Mouse (Mus musculus): ENCODE results near the gene Ears2.
A peak's percentile ranks its signal among the peaks of the same experiment; 100 is the strongest.
"Not testable (repeated sequence)": the region's sequence is repeated elsewhere in the genome, so short reads cannot be mapped to it uniquely, and the experiment has no call there.

The Ears2 gene

DNA sequence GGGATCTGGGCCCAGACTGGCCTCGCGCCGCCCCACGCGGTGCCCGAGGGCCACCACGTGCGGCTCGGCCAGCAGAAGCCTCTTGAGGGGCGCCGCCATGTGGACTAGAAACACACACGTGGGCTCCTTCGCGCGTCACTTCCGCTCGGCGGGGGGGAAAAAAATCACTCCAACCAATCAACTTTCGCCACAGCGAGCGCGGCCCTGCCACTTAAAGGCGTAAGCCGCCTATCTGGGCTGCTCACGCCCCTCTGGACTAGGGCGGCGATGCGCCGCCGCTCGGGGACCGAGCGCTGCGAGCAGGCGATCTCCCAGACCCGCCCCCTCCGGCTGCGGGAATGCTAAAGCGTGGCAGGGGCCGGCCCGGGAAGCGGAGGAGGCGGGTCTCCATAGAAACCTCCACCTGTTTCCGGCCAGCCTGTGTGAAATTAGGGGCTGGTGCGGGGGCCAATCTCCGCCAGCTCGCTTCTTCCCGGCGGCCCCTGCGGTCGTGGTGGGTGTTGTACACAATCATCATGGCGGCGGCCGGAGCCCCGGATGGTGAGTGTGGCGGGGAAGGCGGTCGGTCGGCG, at the start of gene Ears2, which contains the start of gene Ubfd1:
Ears2 (minus strand) TSS at position 319 of the 572 bp plus-strand sequence.
Ubfd1 (plus strand) TSS at position 231 of the 572 bp plus-strand sequence.
- DNase-seq (ENCODE audit: low read depth in 2 of 2, low spot score in 2 of 2), result peak; percentile 89 to 96

DNA sequence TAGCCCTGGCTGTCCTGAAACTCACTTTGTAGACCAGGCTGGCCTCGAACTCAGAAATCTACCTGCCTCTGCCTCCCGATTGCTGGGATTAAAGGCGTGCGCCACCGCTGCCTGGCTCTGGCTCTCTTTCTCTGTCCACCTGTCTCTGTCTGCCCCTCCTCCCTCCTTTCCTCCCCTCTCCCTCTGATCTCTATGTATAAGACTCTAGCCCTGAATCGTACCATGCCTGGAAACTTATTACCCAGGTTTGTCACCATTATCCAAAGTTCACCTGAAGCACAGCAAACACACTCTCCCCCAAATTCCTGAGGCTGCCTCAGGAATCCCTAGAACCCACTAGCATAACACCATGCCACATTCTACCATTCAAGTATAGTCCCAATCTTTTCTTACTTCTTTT, 41.1 kb upstream of the Ears2 start:
- DNase-seq (ENCODE audit: low read depth in 2 of 2, low spot score in 2 of 2), result no peak

DNA sequence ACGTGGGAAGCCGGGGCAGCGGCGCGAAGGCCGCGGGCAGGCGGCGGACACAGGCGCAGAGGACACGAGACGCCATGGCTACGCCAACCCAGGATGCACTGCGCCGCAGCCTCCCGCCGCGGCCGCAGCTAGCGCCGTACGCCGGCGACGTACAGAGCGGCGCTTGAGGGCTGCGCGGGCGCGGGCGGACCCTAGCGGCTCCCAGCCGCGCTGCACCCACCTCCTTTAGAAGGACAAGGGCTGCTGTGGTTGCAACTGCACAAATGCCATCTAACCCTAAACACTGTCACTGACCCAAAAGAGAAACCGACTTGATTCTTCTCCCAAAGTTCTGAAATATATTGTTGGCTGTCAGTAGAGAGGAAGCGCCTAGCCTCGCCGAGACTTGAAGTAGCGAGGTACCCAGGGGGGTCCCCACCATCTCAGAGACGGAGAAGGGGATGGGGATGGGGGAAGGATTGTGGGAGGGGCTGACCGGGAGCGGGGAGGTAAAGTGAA, 34.7 kb upstream of the Ears2 start, which contains the start of gene Ndufab1:
Ndufab1 (minus strand) TSS at position 140 of the 498 bp plus-strand sequence.
- DNase-seq (ENCODE audit: low read depth in 2 of 2, low spot score in 2 of 2), result peak; percentile 69 to 71

DNA sequence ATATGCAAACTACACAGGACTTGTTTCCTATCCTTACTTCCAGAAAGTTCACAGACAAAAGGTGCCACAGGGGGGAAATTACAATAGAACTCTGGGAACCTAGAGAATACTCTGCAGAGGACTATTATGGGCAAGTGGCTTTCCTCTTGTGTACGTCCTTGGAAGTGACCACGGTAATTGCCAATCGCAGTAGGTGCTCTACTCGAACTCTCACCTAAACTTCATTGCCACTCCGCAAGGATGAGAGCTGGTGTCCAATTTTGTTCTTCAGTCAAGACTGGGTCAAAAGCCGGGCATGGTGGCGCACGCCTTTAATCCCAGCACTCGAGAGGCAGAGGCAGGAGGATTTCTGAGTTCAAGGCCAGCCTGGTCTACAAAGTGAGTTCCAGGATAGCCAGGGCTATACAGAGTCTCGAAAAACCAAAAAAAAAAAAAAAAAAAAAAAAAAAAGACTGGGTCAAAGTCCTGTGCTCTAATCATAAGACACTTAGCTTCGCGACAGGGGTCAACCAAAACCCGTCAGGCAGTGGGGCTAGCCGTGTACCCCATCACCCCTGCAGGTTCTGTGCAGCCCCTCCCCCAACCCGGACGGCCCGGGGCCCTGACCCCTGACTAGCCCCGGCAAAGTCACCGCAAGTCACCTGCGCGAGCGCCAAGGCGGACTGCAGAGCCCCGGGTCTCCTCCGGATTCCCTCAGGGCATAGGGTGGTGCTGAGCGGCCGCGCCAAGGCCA, 34.1 kb upstream of the Ears2 start:
- DNase-seq (ENCODE audit: low read depth in 2 of 2, low spot score in 2 of 2), result not testable (repeated sequence)

DNA sequence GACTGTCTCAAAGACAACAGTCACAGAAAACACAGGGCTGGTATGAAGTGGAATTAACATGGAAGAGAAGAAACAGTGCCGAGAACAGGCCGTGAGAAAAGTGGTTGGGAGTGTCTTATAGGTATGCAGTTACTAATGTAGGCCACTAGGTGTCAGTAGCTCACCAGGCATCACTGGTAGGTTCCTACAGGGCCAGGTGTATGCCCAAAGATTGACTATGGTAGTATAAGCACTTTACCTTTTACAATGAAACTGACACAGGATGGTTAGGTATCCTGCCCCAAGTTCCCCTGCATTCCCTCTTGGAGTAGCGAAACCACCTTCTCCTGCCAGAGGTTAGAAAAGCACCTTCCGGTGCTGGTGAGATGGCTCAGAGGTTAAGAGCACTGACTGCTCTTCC, 32.2 kb upstream of the Ears2 start:
- peak; percentile 50 to 54 for DNase-seq (ENCODE audit: low read depth in 2 of 2, low spot score in 2 of 2)

DNA sequence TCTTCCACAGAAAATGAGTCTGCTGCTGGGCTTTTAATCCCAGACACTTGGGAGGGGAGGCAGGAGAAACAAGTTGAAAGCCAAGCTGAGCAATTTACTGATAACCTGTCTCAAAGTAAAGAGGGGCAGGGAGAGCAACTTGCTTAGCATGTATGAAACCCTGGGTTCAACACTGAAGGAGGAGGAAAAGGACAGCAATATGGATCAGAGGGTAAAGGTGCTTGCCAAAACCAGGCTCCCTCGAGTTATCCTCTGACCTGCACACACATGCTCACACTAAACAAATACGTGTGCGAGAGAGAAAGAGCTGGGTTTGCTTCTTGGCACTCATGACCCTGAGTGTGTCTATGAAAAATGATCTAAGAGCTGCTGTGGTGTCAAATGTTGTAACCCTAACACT, 30.9 kb upstream of the Ears2 start:
- DNase-seq (ENCODE audit: low read depth in 2 of 2, low spot score in 2 of 2), result no peak

DNA sequence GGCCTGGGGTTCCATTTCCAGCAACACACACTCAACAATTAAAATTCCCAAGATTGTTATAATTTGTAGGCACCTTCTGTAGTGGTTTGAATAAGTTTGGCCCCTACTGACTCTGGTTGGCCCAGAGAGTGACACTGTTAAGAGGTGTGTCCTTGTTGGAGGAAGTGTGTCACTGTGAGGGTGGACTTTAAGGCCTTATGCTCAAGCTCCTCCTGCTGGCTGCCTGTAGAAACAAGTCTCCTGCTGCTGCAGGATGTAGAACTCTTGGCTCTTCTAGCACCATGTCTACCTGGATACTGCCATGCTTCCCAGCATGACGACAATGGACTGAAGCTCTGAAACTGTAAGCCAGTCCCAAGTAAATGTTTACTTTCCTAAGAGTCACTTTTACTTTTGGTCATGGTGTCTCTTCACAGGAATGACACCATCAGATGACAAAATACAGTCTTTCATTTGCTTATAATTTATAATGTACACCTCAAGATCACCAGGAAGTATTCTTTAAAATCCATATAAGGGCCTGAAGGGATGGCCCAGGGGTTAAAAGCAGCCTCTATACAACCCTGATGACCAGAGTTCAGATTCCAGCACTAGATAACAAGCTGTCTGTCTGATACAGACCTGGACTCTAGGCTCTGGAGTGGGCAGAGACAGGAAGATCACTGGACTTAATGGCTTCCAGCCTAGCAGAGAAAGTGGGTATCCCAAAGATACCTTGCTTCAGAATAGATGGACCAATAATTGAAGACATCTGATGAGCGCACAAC, 27.7 kb upstream of the Ears2 start:
- DNase-seq (ENCODE audit: low read depth in 2 of 2, low spot score in 2 of 2), result no peak

DNA sequence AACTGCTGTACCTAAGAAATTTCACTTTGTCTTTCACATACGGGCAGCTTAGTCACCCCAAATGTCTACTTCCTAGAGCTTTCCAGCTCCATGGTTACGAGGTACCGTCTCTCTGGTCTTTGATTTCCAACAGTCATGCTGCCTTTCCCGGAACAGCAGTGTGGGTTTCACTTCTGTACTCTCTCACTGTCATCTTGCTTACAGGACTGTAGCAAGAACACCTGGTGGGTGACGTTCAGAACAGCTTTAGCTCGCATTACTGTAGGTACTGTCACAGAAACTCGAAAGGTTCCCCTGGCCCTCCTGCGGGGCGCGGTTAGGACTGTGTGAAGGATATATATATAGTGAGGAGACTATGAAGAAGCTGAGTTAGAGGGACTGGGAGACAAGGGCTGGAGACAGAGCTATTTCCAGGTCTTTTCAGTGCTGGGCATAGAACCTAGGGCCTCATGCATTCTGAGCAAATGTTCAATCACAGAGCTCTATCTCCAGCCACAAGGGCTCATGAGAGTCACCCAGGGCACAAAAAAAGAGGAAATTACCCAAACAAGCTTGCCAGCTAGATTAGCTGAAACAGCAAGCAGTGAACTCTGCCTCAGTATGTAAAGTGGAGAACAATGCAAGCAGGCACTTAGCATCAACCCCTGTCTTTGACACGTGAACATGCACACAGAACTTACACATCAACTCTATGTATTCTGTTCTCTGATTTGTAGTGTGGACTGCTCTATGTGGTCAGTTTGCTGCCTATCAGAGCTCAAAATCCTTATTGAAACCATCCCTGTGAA, 20.3 kb upstream of the Ears2 start:
- DNase-seq (ENCODE audit: low read depth in 2 of 2, low spot score in 2 of 2), result no peak

DNA sequence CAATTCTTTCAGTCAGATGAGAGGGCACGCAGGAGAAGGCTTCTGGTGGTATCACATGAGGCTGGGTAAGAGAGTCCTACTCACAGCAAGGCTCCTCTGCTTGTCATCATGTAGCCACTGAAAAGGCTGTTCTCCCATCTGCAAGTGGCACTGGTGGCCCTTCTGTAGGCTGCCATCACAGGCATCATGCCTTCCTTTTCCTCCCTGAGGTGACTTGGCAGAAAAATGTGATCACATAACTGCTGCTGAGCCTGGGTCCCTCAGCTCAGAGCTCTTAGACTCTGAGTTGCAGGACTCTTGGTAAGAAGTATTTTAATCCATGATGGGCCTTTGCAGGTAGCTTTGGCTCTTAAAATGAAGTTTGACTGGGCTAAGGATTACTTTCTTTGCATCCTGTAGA, 14.0 kb upstream of the Ears2 start:
- no peak for DNase-seq (ENCODE audit: low read depth in 2 of 2, low spot score in 2 of 2)

DNA sequence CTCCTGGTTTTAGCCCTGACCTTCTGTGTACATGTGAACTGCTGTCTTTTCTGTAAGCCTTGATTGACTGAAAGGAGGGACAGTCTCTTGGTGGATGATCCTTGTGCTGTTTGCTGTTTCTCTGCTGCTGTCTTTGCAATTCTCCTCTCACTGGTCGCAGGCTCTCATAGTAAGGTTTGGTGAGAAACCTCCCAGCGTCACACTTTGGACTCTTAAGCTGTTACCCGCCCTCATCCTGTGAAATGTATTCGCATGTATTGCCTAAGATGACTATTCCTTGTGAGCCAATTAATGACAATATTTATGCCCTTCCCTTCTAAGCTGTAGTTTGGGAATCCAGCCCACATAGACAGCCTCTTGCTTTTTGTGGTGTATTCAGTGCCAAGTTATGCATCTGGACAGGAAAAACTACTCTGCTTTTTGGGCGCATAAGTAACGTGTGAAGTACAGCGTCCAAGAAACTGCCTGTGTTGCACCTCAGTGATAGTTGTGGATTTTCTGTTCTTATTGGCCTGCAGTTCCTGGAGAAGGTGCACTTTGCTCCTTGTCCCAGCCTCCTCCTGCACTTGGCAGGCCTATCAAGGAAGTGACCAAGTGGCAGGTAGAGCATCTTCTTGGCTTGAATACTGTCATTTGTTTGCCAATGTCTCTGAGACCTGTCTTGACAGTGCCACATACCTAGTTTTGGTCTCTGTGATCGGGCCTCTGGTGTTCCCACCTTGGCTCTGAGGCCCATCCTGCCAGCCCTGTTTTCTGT, 12.9 kb upstream of the Ears2 start:
- no peak for DNase-seq (ENCODE audit: low read depth in 2 of 2, low spot score in 2 of 2)

DNA sequence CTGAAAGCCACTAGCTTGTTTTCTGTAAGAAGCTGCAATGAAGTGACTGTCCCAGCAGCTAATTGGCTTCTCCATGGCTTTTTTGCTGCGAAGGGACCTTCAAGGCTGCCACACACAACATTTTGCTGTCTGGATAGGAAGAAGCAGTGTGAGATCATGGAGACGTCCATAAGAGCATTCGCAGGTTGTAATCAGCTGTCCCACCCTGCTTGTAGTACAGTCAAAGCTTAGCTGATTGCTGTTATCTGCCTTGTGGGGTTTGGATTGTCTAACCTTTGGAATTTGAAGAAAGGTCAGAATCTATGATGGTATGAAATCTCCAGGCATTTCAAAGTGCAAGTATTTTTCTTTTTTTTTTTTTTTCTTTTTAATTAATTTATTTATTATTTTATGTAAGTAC, 7.3 kb upstream of the Ears2 start:
- DNase-seq (ENCODE audit: low read depth in 2 of 2, low spot score in 2 of 2), result no peak

DNA sequence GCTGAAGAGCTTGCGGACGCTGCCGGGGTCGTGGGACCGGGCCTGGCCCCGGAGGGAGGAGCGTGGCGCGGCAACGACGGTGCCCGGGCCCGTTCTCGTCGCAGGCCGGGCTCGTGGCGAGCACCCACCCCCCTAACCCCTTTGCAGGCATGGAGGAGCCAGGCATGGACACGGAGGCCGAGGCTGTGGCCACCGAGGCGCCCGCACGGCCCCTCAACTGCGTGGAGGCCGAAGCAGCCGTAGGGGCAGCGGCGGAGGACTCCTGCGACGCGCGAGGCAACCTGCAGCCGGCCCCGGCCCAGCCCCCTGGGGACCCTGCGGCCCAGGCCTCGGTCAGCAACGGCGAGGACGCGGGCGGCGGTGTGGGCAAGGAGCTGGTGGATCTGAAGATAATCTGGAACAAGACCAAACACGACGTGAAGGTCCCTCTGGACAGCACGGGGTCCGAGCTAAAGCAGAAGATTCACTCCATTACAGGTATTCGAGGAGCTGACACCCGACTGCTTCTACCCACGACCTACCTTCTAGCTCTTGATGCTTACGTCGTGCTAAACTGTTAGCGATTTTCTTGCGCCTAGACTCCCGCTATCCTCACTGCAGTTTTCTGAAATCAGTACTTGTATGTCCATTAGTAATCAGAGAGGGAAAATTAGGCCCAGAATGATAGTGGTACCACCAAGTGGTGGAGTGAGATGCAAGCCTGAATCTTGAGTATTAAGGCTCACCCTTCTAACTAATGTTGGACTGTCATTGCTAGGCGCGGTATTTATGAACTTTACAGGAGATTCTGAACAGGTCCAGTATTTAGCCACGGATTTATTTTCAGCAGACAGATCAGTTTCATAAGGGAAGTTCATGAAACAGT, 686 bp upstream of the Ears2 start:
- peak in 1 of 2 experiments; percentile 4 for DNase-seq (ENCODE audit: low read depth in 2 of 2, low spot score in 2 of 2)

DNA sequence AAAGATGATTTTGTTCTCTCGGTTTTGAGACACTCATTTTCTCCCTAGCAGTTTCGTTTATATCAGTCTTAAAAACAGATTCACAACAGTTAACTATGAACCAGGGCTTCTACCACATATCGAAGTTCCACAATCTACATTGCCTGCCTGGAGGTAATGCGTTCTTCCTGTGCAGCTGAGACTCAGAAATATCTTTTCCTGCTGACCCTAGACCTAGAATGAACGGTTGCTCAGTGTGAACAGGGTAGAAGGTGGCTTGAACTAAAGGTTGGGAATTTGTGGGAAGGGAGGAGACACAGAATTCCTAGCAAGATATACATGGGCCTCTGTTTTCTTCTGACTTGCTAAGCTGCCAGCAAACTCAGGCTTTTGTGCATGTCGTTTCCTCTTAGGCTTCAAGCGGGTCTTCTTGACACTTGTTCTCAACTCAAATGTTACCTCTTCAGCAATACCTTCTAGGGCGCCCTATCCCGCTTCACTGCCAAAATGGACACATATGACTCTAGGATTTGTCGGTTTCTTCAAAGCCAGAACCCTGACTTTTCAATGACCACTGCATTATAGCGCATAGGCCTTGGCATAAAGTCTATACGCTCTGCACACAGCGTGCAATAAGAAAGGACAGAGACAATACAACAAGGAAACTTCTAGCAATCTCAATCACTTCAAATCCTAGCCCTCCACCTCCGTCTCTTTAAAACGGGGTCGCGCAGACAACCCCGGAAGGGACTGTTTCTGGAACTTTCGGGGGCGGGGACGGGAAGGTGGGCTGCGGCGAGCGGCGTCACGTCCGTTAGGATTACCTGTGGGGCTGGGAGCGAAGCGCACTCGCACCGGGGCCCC, 740 bp downstream of the Ears2 start:
- DNase-seq (ENCODE audit: low read depth in 2 of 2, low spot score in 2 of 2), result no peak

DNA sequence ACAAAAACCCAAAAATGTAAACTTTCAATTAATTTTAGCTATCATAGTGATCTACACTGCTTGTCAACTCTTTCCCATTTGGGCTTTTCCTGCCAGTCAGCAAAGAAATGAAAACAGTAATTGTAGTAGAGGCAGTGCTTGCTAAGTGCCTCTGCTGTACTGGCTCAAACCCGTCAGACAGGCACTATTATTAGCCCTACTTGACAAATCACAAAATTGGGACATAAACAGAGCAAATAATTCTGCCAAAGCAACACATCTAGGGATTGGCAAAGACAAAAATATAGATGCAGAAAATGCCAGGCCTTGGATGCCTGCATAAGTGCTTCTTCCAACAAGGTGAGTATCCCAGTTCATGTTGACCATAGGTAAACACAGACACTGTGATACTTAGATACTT, 1.4 kb downstream of the Ears2 start:
- no peak for DNase-seq (ENCODE audit: low read depth in 2 of 2, low spot score in 2 of 2)

DNA sequence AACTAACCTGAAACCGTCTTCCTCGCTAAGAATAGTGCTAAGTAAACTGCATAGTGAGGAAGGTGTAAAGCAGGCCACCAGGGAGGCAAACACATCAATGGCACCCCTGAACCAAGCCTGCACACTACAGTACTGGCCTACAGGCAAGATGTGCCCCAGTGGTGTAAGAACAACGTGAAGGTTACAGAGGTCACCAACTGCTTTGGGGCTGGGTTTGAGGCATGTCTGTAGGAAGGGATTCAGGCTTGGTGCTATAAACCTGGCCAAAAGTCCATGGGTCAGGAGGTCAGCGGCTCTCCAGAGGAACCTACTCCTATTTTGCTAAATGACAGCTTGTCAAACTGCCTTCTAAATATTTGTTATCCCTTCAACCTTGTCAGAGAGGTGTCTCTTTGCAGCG, 10.4 kb downstream of the Ears2 start:
- no peak for DNase-seq (ENCODE audit: low read depth in 2 of 2, low spot score in 2 of 2)

DNA sequence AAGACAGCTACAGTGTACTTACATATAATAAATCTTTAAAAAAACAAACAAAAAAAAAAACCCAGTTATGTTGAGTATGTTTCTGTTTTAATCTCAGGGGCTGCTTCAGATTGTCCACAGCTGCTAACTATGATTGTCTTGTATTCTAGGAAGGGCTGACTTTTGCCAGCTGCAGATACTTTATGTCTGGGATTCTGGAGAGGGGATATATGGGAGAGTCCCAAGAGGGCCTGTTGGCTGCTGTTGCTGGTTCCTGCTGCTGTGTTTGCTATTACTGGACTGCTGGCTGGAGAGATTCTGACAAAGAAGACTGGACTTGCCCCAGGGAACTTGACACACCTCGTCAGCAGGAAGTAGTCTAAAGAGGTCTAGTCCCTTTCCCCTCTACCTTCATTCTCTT, 16.2 kb downstream of the Ears2 start:
- no peak for DNase-seq (ENCODE audit: low read depth in 2 of 2, low spot score in 2 of 2)

DNA sequence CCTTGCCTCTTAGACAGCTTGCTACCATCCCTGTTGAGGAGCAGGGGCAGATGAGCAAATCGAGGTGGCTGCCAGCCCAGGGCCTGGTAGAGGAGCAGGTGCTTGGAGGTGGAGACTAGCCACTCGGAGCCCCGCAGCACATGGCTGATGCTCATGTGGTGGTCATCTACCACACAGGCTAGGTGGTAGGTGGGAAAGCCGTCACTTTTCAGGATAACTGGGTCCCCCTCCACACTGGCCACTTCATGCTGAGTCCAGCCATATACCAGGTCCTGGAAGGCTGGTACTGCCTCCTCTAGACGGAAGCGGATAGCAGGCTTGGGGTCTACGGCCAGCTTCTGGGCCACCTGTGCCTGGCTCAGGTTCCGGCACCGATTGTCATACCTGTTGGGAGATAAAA, 18.9 kb downstream of the Ears2 start:
- no peak for DNase-seq (ENCODE audit: low read depth in 2 of 2, low spot score in 2 of 2)

DNA sequence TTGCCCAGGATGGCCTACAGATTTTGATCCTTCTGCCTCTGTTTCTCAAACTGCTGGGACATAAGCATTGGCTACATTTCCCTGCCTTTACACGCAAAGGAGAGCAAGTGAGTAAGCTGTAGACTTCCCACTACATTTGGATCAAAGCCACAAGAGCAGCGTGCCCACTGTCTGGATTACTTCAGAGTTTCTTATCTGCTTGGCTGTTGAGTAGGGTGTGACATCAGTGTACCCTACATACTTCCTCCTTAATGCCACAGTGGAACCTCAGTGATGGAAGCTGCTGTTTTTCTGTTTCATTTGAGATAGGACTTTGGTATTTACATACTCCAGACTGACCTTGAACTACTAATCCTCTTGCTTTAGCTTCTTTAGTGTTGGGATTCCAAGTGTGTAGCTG, 20.2 kb downstream of the Ears2 start:
- DNase-seq (ENCODE audit: low read depth in 2 of 2, low spot score in 2 of 2), result no peak

DNA sequence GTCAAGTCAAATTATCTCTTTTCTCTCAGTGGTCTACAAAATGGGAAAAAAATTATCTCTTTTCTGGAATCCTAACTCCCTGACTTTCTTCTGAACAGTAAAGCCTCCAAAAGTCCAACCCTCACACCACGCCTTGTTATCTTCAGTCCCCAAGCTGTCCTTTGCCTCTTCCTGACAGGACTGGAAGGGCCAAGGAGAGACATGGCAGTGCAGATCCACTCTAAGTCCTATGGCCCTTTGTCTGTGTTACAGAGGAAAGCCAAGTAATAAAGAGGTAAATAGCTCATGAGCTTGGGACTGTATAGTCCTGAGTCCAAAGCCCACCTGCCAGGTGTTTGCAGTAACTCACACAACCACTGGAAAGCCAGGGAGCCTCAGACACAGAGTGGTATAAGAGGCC, 21.4 kb downstream of the Ears2 start:
- no peak for DNase-seq (ENCODE audit: low read depth in 2 of 2, low spot score in 2 of 2)
